Mouse (Mus musculus) midbrain, embryonic 10.5 days (tissue): ENCODE data around the gene Timm8a2. TPM values are rescaled to one million over a fixed set of nuclear protein-coding genes. Genes with fewer than 3 reads are reported as not detected.

Experiments
- DNase-seq: peaks from one replicate; pipeline ENCODE4 v3.0.0-alpha.2; 2017; ENCODE audit warnings: low spot score
- H3K27ac ChIP-seq: fragments of 300-500 bp; sonication (generic); replicated peaks from 2 replicates; pipeline ENCODE4 v1.5.1; 2016; ENCODE audit warnings: mild to moderate bottlenecking
- H3K27me3 ChIP-seq: fragments of 300-500 bp; sonication (generic); 2 replicates; pipeline ENCODE4 v1.6.1; 2016; ENCODE audit warnings: low read depth, mild to moderate bottlenecking; ENCODE audit not compliant: poor library complexity, severe bottlenecking
- H3K36me3 ChIP-seq: fragments of 300-500 bp; sonication (generic); 2 replicates; pipeline ENCODE4 v1.6.1; 2016; ENCODE audit warnings: mild to moderate bottlenecking, moderate library complexity
- H3K4me1 ChIP-seq: fragments of 300-500 bp; sonication (generic); 2 replicates; pipeline ENCODE4 v1.6.1; 2016
- H3K4me3 ChIP-seq: fragments of 300-500 bp; sonication (generic); 2 replicates; pipeline ENCODE4 v1.5.1; 2016; ENCODE audit warnings: mild to moderate bottlenecking, moderate library complexity
- H3K9me3 ChIP-seq: fragments of 300-500 bp; sonication (generic); replicated peaks from 2 replicates; pipeline ENCODE4 v1.6.1; 2016; ENCODE audit warnings: mild to moderate bottlenecking
- WGBS: fragments of 180-500 bp; shearing (Covaris S2); methylation state at CpG from one replicate; pipeline ENCODE4 v1.1.7; 2016; 5-methylcytosine and 5-hydroxymethylcytosine counted together
- polyA plus RNA-seq: library from polyadenylated mRNA; unstranded; fragments of >200 nt; fragmentation: Nextera tagmentation; extraction: Ambion mirVana; gene quantifications from 2 replicates; pipeline ENCODE4 v1.2.1, GENCODE M21; 2016

Timm8a2 gene
- polyA plus RNA-seq, 1 experiment from 2014 or later, result not detected

DNA sequence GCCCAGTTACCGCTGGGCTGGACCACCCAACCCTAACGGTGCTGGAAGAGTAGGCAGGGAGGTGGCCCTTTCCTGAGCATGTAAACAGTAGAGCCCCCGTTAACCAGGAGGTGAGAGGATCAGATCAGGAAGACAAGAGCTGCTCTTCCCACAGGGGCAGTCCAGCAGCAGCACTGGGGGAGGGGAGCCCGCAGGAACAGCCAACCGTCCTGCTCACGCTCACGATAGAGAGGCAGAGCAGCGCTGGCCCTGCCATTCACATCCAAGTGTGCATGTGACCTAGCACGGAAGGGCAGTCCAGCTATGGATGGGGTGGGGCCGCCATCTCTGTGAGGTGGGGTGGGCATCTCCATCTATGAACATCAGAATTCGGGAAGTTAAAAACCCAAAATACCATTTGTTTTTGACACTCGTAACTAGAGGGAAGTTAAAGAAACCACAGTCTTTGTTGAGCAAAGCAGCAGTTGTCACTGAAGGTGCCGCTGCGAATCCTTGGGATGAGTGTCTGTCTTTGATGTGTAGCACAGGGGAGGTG is 21.0 kb upstream of the Timm8a2 start:
- no peaks in the 10 kb centered on the region for H3K9me3 ChIP-seq
- peaks cover 5% of the 10 kb centered on the region; the same call in 1 of the 2 replicates for H3K4me1 ChIP-seq
- no peak overlapping the region; the same call in 1 of the 2 replicates for H3K27ac ChIP-seq
- H3K27me3 ChIP-seq, result no peaks in the 10 kb centered on the region
- DNase-seq, result no peak
- no peak overlapping the region for H3K4me3 ChIP-seq
- WGBS, result 85% methylated on average over 14 of the region's 14 CpGs
- peaks cover 59% of the 10 kb centered on the region for H3K36me3 ChIP-seq

DNA sequence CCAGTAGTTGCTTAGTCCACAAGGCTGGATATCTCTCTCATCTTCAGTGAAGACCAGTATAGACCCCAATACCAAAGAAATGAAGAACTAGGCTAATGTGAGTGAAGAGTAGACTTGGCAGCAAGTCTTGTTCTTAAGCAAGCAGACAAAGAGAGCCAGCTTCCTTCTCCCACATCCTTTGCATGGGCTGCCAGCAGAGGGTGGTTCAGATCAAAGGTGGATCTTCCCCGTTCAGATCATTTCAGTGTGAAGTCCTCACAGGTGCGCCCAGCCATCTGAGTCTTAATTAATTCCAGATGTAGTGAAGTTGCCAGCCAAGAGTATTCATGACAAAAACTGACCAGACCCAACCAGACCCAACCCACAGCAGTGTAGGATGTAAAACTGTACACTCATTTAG is 16.5 kb upstream of the Timm8a2 start:
- peaks cover 42% of the 10 kb centered on the region for H3K36me3 ChIP-seq

GRCm38 (mm10) chr14:122019389-122019788 is 15.1 kb upstream of the Timm8a2 start:
- no peak overlapping the region for H3K27ac ChIP-seq
- H3K9me3 ChIP-seq, result no peaks in the 10 kb centered on the region
- 95% methylated on average over 2 of the region's 2 CpGs for WGBS
- no peak overlapping the region for H3K4me3 ChIP-seq
- peaks cover 3% of the 10 kb centered on the region; the same call in 1 of the 2 replicates for H3K4me1 ChIP-seq
- H3K27me3 ChIP-seq, result no peaks in the 10 kb centered on the region
- peaks cover 39% of the 10 kb centered on the region for H3K36me3 ChIP-seq
- no peak for DNase-seq

More for the DNA sequence above, 16.5 kb upstream of the Timm8a2 start:
- no peak overlapping the region for H3K4me3 ChIP-seq
- no peaks in the 10 kb centered on the region for H3K9me3 ChIP-seq
- no peaks in the 10 kb centered on the region for H3K27me3 ChIP-seq
- WGBS, result 90% methylated on average over 2 of the region's 2 CpGs
- no peak overlapping the region for H3K27ac ChIP-seq
- H3K4me1 ChIP-seq, result peaks cover 5% of the 10 kb centered on the region; the same call in 1 of the 2 replicates
- DNase-seq, result no peak

DNA sequence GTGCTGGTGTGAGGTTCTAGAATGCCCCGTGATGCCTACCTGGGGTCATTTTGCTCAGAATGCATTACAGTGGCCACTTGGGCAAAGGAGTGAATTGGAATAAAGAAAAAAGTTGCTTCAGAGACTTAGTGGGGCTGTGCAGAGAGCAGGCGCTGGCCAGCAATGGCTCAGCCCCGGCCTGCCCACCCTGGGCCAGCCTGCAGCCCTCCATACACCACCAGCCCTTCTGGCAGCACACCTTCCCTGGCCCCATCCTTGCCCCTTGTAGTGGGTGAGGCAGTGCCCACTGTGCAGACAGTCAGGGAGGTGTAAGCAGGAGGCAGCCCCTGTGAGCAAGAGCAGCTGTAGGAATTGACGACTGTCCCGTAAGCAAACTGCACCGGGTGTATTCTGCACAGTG is 13.9 kb upstream of the Timm8a2 start:
- Histone ChIP-seq H3K27ac (no peak overlapping the region), H3K4me3 (no peak overlapping the region), H3K4me1 (peaks cover 3% of the 10 kb centered on the region; the same call in 1 of the 2 replicates), H3K27me3 (no peaks in the 10 kb centered on the region), H3K9me3 (no peaks in the 10 kb centered on the region), H3K36me3 (peaks cover 34% of the 10 kb centered on the region)
- DNase-seq, result no peak
- WGBS, result 94% methylated on average over 6 of the region's 6 CpGs

- WGBS, result 86% methylated on average over 1 of the region's 1 CpGs
These were observed 11.4 kb upstream of the Timm8a2 start for GRCm38 (mm10) chr14:122023054-122023453.

DNA sequence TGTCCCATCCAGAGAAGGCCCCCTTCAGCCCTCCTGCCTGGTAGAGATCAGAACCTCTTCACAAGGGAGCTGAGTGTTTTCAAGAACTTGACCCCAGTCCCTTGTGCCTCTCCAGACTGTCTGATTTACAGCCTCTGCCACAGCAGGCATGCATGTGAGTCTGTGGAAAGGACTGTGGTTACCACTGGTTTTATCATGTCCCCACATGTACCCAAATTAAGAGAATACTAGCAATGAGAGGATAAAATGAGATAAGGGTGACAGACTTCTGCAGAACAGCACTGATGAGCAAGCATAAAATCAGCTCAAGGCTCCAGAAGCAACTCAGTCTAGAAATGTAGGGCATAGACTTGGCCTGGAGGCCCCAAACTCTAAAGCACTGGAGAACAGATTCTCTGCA is 10.5 kb upstream of the Timm8a2 start:
- Histone ChIP-seq H3K4me3 (no peak overlapping the region), H3K27ac (no peak overlapping the region), H3K36me3 (peaks cover 30% of the 10 kb centered on the region), H3K4me1 (no peaks in the 10 kb centered on the region), H3K9me3 (no peaks in the 10 kb centered on the region), H3K27me3 (no peaks in the 10 kb centered on the region)
- DNase-seq, result no peak

More at GRCm38 (mm10) chr14:122023054-122023453, 11.4 kb upstream of the Timm8a2 start:
- Histone ChIP-seq H3K27ac (no peak overlapping the region), H3K4me3 (no peak overlapping the region), H3K4me1 (no peaks in the 10 kb centered on the region), H3K9me3 (no peaks in the 10 kb centered on the region), H3K36me3 (peaks cover 32% of the 10 kb centered on the region), H3K27me3 (no peaks in the 10 kb centered on the region)
- no peak for DNase-seq

DNA sequence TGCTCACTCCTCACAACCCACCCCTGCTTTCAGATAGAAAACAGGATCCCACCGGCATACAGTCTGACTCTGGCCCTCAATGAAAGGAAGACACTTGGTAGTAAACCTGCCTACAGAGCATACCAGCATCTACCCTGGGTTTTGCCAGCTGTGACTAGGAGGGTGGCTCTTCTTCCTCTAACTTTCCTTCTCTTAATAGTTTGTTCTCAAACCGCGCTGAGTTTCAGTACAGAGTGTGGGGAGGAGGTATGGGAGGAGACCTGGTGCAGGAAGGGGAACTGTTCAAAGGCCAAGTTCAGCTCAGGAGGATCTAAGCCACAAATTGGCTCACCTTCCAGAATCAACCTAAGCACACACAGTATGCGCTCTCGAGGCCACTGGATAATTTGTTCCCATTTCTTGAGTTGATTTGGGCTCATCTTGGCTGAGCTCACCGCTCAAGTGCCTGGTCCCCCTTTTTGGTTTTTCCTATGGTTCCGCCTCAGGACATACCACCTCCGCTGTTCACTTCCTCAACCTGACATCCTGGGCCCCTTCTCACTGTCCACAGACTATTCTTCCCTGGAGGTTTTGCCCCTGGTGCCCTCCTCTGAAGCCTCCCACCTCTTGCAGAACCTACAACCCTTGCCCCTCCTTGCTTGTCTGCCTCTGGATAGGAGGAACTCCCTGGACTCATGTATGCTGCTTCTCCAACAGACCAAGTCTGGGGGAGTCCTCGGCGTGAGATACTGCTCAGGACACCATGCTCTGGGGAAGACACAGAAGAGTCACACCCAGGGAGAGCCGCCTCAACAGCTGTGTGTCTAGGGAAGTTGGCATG is 5.3 kb upstream of the Timm8a2 start:
- no peaks in the 10 kb centered on the region for H3K4me1 ChIP-seq
- H3K27ac ChIP-seq, result no peak overlapping the region
- no peaks in the 10 kb centered on the region for H3K9me3 ChIP-seq
- WGBS, result 90% methylated on average over 11 of the region's 11 CpGs
- no peak for DNase-seq
- H3K27me3 ChIP-seq, result no peaks in the 10 kb centered on the region
- no peaks in the 10 kb centered on the region for H3K36me3 ChIP-seq
- H3K4me3 ChIP-seq, result no peak overlapping the region

GRCm38 (mm10) chr14:122029851-122030250 is 4.6 kb upstream of the Timm8a2 start:
- Histone ChIP-seq H3K9me3 (no peaks in the 10 kb centered on the region), H3K27me3 (no peaks in the 10 kb centered on the region), H3K36me3 (no peaks in the 10 kb centered on the region), H3K4me3 (no peak overlapping the region), H3K4me1 (no peaks in the 10 kb centered on the region), H3K27ac (no peak overlapping the region)
- 90% methylated on average over 4 of the region's 4 CpGs for WGBS
- no peak for DNase-seq

DNA sequence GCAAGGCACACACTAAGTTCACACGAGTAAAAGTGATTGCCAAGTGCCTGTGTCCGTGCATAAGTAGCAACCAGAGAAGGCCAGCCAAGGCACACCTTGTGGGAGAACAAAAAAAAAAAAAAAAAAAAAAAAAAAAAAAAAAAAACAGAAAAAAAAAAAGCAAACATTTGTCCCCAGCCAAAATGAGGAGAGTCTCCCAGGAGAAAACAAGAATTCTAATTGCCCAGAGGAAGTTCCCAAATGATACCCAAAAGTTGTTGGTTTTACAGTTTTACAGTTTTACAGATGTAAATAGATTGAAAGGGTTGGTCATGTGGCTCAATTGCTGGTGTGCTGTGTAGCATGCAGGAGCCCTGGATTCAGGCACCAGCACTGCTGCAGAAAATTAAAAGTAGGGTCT is 2.4 kb upstream of the Timm8a2 start:
- no peaks in the 10 kb centered on the region for H3K4me1 ChIP-seq
- no peak for DNase-seq
- WGBS, result 91% methylated on average over 2 of the region's 2 CpGs
- no peaks in the 10 kb centered on the region for H3K27me3 ChIP-seq
- H3K4me3 ChIP-seq, result no peak overlapping the region
- H3K36me3 ChIP-seq, result no peaks in the 10 kb centered on the region
- H3K9me3 ChIP-seq, result no peaks in the 10 kb centered on the region
- H3K27ac ChIP-seq, result no peak overlapping the region

DNA sequence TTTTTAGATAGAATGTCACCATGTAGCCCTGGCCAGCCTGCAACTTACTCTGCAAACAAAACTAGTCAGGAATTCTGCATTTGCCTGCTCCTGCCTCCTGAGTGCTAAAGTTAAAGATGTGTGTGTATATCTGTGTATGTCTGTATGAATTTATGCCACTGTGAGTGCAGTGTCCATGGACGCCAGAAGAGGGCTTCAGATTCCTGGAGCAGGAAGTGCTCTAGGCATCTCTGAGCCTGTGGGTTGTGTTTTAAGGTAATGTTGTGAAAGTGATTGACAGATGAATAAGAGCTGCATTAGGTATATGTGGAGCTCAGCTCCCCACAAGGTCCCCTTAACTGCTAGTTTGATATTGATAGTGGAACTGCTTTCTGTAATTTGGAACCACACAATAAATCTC is 707 bp downstream of the Timm8a2 start:
- Histone ChIP-seq H3K9me3 (no peaks in the 10 kb centered on the region), H3K27ac (no peak overlapping the region), H3K4me1 (no peaks in the 10 kb centered on the region), H3K36me3 (no peaks in the 10 kb centered on the region), H3K4me3 (no peak overlapping the region), H3K27me3 (no peaks in the 10 kb centered on the region)
- DNase-seq, result no peak
- WGBS, result 89% methylated on average over 1 of the region's 1 CpGs

GRCm38 (mm10) chr14:122035860-122036259 is 1.4 kb downstream of the Timm8a2 start:
- 88% methylated on average over 2 of the region's 2 CpGs for WGBS
- Histone ChIP-seq H3K36me3 (no peaks in the 10 kb centered on the region), H3K9me3 (no peaks in the 10 kb centered on the region), H3K4me3 (no peak overlapping the region), H3K4me1 (no peaks in the 10 kb centered on the region), H3K27me3 (no peaks in the 10 kb centered on the region), H3K27ac (no peak overlapping the region)
- no peak for DNase-seq

GRCm38 (mm10) chr14:122038874-122039647 is 4.6 kb downstream of the Timm8a2 start:
- no peak for DNase-seq
- 89% methylated on average over 13 of the region's 13 CpGs for WGBS

DNA sequence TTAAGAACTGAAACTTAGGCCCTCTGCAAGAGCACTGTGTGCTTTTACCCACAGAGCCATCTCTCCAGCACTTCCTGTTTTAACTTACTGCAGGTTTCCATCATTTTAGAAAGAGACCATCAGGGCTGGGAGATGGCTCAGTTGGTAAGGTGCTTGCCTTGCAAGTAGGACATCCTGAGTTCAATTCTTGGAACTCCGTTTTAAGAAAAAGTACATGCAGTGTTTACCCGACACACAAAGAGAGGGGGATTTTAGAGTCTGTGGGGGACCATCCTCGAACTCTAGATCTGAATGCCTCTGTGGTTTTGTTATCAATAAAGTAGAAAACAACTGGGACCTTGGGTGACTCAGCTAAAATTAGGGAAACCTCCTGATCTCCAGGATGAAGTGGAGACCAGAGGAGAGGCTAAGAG is 6.9 kb downstream of the Timm8a2 start:
- no peaks in the 10 kb centered on the region for H3K36me3 ChIP-seq
- H3K4me1 ChIP-seq, result no peaks in the 10 kb centered on the region
- no peak for DNase-seq
- no peak overlapping the region for H3K27ac ChIP-seq
- WGBS, result 82% methylated on average over 3 of the region's 3 CpGs
- H3K9me3 ChIP-seq, result 0 out of 2 replicates have a peak, but pooled peaks cover 5% of the 10 kb centered on the region
- H3K27me3 ChIP-seq, result no peaks in the 10 kb centered on the region
- H3K4me3 ChIP-seq, result no peak overlapping the region

More at GRCm38 (mm10) chr14:122038874-122039647, 4.6 kb downstream of the Timm8a2 start:
- H3K36me3 ChIP-seq, result no peaks in the 10 kb centered on the region
- no peaks in the 10 kb centered on the region for H3K9me3 ChIP-seq
- H3K27ac ChIP-seq, result no peak overlapping the region
- H3K4me1 ChIP-seq, result no peaks in the 10 kb centered on the region
- H3K4me3 ChIP-seq, result no peak overlapping the region
- no peaks in the 10 kb centered on the region for H3K27me3 ChIP-seq
